Mouse (Mus musculus) gastrocnemius, postnatal 4 days (tissue): Measurements from ENCODE around the gene Kl. TPM values are rescaled to one million over a fixed set of nuclear protein-coding genes. Genes with fewer than 3 reads are reported as not detected.

ENCODE experiments used
- DNase-seq, 2 experiments: peaks; one replicate each; pipeline ENCODE4 v3.0.0; 2021 to 2022; ENCODE audit warnings: low spot score in 2 of 2, mixed read lengths in 2 of 2
- total RNA-seq, 2 experiments: library from RNA; stranded (reverse); gene quantifications; 2 replicates each; pipeline ENCODE4 v1.2.3; 2021

Kl gene
- total RNA-seq, 2 experiments from 2014 or later: 3.0 to 3.4 TPM

GRCm38 (mm10) chr5:150961615-150962014 lies 9.2 kb downstream of the Kl start:
- DNase-seq: no peak

GRCm38 (mm10) chr5:150962756-150963155 lies 10.3 kb downstream of the Kl start:
- no peak for DNase-seq

- DNase-seq: no peak
Measured at GRCm38 (mm10) chr5:150967925-150968324, 15.5 kb downstream of the Kl start.

GRCm38 (mm10) chr5:150970551-150970950 lies 18.1 kb downstream of the Kl start:
- DNase-seq: no peak

GRCm38 (mm10) chr5:150971126-150971525 lies 18.7 kb downstream of the Kl start:
- DNase-seq: no peak

GRCm38 (mm10) chr5:150974226-150974625 lies 21.8 kb downstream of the Kl start:
- no peak for DNase-seq

GRCm38 (mm10) chr5:150977383-150977958 lies 25.1 kb downstream of the Kl start:
- no peak for DNase-seq

GRCm38 (mm10) chr5:150979341-150980136 lies 27.1 kb downstream of the Kl start:
- DNase-seq: peak; percentile 27 to 45

GRCm38 (mm10) chr5:150982082-150982481 lies 29.7 kb downstream of the Kl start:
- DNase-seq: no peak

GRCm38 (mm10) chr5:150994096-150994495 lies 41.7 kb downstream of the Kl start:
- no peak for DNase-seq

GRCm38 (mm10) chr5:150996586-150996985 lies 44.2 kb downstream of the Kl start:
- DNase-seq: no peak

- no peak for DNase-seq
Measured at GRCm38 (mm10) chr5:151001111-151001510, 48.7 kb downstream of the Kl start.

- no peak for DNase-seq
Measured at GRCm38 (mm10) chr5:151002051-151002450, 49.6 kb downstream of the Kl start.

- no peak for DNase-seq
Measured at GRCm38 (mm10) chr5:151004216-151004755, 51.9 kb downstream of the Kl start.

- no peak for DNase-seq
Measured at GRCm38 (mm10) chr5:151018450-151018849, 66.0 kb downstream of the Kl start.

- no peak for DNase-seq
Measured at GRCm38 (mm10) chr5:151018959-151019358, 66.6 kb downstream of the Kl start.

GRCm38 (mm10) chr5:151020031-151020820 lies 67.8 kb downstream of the Kl start:
- DNase-seq: no peak

GRCm38 (mm10) chr5:151020831-151021230 lies 68.4 kb downstream of the Kl start:
- no peak for DNase-seq

GRCm38 (mm10) chr5:151022026-151022425 lies 69.6 kb downstream of the Kl start:
- no peak for DNase-seq

- no peak for DNase-seq
Measured at GRCm38 (mm10) chr5:151022939-151023338, 70.5 kb downstream of the Kl start.

- peak in 1 of 2 experiments; percentile 31 for DNase-seq
Measured at GRCm38 (mm10) chr5:151023461-151023860, 71.1 kb downstream of the Kl start.

GRCm38 (mm10) chr5:151024483-151024882 lies 72.1 kb downstream of the Kl start:
- DNase-seq: no peak
